Mouse (Mus musculus): ENCODE results near the gene Cd200.

DNA sequence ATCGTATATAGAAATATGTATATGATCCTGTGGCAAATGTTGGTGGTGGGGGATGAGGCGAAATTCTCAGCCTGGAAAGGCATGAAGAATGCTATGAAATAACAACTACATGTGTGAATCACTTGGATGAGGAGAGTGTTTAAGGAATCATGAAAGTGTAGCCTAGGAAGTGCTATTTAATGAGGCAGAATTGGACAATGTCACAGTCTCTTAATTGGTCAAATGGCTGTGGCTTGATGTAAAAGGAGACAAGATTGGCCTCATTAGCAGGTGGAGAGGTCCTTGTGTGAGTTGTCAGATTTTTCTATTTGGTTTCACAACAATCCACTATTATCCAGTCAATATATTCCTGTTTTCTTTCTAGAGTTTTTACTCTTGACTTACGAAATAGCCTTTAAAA is 17.2 kb downstream of the Cd200 start:
- TF ChIP-seq EP300 (IDR thresholded peaks at IDR 0.05; ENCODE audit: low read depth) (no peak), CTCF (IDR thresholded peaks at IDR 0.05; ENCODE audit: low read depth) (no peak)
